Mouse (Mus musculus): Measurements from ENCODE around the gene Etv4. TPM values are rescaled to one million over a fixed set of nuclear protein-coding genes. Genes with fewer than 3 reads are reported as not detected.

The Etv4 gene
- total and polyA plus RNA-seq, 3 experiments, result 0.61 TPM; not detected in 2

DNA sequence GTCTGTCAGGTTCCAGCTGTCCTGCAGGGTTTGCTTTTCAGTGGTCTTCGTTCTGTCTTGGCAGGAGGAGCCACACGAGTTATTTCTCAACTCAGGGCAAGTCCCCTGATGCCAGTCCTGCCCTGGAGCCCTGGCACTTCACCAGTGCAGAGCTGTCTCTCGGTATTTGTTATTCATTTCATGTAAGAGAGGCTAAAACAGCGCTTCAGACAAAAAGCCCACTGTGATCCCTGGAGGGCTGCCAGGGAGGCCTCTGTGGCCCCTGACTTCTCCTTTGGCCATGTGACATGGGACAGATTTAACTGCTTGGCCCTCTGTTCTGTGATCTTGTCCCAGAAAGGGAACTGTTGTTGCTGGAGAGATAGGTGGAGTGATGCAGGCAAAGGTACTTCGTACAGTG, 26.7 kb downstream of the Etv4 start:
- Histone ChIP-seq H3K4me1 (ENCODE audit: control insufficient read depth, insufficient read depth, low read length) (peaks cover 2% of the 10 kb centered on the region; the same call in 1 of the 2 replicates), H3K36me3 (ENCODE audit: control insufficient read depth, insufficient read depth, low read length) (peaks cover 9% of the 10 kb centered on the region), H3K4me3 (no peak overlapping the region), H3K27me3 (ENCODE audit: control insufficient read depth, insufficient read depth, low read length) (no peaks in the 10 kb centered on the region), H3K79me2 (replicated peaks; ENCODE audit: control insufficient read depth, insufficient read depth, low read length) (no peaks in the 10 kb centered on the region), H3K9ac (ENCODE audit: low read depth, low read length) (no peak overlapping the region), H3K27ac (no peak overlapping the region)
- no peak for DNase-seq
- intact Hi-C loops (cut with DNase I), result no loop called here
- WGBS, result 59% methylated on average over 5 of the region's 5 CpGs
- TF ChIP-seq CTCF (IDR thresholded peaks at IDR 0.05) (no peak), POLR2A (IDR thresholded peaks at IDR 0.05; ENCODE audit: insufficient read depth, low read depth, low read length) (no peak), EP300 (IDR thresholded peaks at IDR 0.05; ENCODE audit: insufficient read depth, low read depth, low read length) (no peak)

DNA sequence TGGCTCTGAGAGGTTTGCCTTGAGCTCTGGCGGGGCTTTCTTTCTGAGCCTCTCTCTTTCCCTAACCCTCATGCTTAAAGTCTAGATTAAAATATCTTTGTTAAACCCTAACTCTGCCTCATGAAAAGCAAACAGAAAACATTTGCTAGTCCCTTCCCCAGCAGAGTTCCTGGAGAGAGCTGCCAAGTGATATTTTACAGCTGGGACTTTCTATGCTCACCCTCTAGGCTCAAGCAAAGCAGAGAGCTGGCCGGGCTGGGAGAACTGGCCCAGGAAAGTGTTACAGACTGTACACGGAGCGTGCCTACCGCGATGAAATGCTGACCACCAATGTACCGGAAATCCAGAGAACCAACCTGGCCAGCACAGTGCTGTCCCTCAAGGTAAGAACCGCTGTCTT, 27.8 kb downstream of the Etv4 start:
- intact Hi-C loops (cut with DNase I), result no loop called here
- no peak overlapping the region for H3K4me3 ChIP-seq
- DNase-seq, result no peak
- H3K4me1 ChIP-seq (ENCODE audit: control insufficient read depth, insufficient read depth, low read length), result peaks cover 2% of the 10 kb centered on the region; the same call in 1 of the 2 replicates
- H3K79me2 ChIP-seq (replicated peaks; ENCODE audit: control insufficient read depth, insufficient read depth, low read length), result no peaks in the 10 kb centered on the region
- TF ChIP-seq EP300 (IDR thresholded peaks at IDR 0.05; ENCODE audit: insufficient read depth, low read depth, low read length) (no peak), POLR2A (IDR thresholded peaks at IDR 0.05; ENCODE audit: insufficient read depth, low read depth, low read length) (no peak)
- no peaks in the 10 kb centered on the region for H3K27me3 ChIP-seq (ENCODE audit: control insufficient read depth, insufficient read depth, low read length)
- 81% methylated on average over 8 of the region's 8 CpGs for WGBS
- H3K9ac ChIP-seq (ENCODE audit: low read depth, low read length), result no peak overlapping the region
- H3K27ac ChIP-seq, result no peak overlapping the region
- peaks cover 10% of the 10 kb centered on the region for H3K36me3 ChIP-seq (ENCODE audit: control insufficient read depth, insufficient read depth, low read length)

DNA sequence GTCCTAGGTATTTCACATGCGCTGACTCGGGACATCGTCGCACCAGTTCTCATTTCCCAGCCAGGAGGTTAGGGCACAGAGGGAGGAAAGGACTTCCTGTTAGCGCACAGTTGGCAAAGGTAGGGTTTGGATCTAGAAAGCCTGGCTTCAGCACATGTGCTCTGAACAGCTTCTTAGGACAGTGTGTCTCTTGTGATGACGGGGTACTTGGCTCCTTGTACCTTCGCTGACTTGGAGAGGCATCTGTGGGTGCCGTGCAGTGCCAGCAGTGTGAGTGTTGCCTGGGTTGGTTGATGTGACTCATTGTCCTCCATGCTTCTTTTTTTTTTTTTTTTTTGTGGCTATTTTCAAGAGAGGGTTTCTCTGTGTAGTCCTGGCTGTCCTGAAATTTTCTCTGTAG, 28.6 kb downstream of the Etv4 start:
- H3K27ac ChIP-seq, result no peak overlapping the region
- no peak overlapping the region for H3K4me3 ChIP-seq

DNA sequence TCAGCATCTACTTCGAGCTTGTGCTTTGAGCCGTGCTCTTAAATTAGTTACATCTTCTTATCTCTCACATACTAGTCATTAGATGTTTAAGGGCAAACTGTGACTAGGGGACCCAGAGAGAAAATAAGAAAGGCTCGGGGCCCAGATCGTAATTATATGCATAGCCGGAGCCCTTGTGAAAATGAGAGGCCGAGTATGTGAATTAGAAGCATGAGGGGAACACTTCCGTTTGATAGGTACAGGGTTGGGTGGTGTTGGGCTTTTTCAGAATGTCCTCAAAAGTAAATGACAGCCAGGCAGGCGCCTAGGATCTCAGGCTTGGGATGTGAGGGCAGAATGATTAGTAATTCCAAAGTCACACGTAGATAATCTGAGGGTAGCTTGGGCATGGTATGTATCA, 51.6 kb downstream of the Etv4 start:
- H3K4me3 ChIP-seq, result peak overlapping the region; percentile 82
- peak overlapping the region; percentile 79 for H3K27ac ChIP-seq
- peak overlapping the region; percentile 67; the same call in 1 of the 2 replicates for H3K9ac ChIP-seq (ENCODE audit: low read depth, low read length)
- TF ChIP-seq POLR2A (IDR thresholded peaks at IDR 0.05; ENCODE audit: insufficient read depth, low read depth, low read length) (no peak), CTCF (IDR thresholded peaks at IDR 0.05) (no peak), EP300 (IDR thresholded peaks at IDR 0.05; ENCODE audit: insufficient read depth, low read depth, low read length) (no peak)
- no peak for DNase-seq
- H3K4me1 ChIP-seq (ENCODE audit: control insufficient read depth, insufficient read depth, low read length), result peaks cover 2% of the 10 kb centered on the region; the same call in 1 of the 2 replicates
- no peaks in the 10 kb centered on the region; the same call in none of the 2 replicates for H3K36me3 ChIP-seq (ENCODE audit: control insufficient read depth, insufficient read depth, low read length)
- WGBS, result 20% methylated on average over 9 of the region's 9 CpGs
- H3K79me2 ChIP-seq (replicated peaks; ENCODE audit: control insufficient read depth, insufficient read depth, low read length), result no peaks in the 10 kb centered on the region; the same call in 1 of the 2 replicates
- no peaks in the 10 kb centered on the region for H3K27me3 ChIP-seq (ENCODE audit: control insufficient read depth, insufficient read depth, low read length)
- intact Hi-C loops (cut with DNase I), result no loop called here

More for the DNA sequence above, 28.6 kb downstream of the Etv4 start:
- WGBS, result 58% methylated on average over 8 of the region's 8 CpGs
- Histone ChIP-seq H3K79me2 (replicated peaks; ENCODE audit: control insufficient read depth, insufficient read depth, low read length) (no peaks in the 10 kb centered on the region), H3K27me3 (ENCODE audit: control insufficient read depth, insufficient read depth, low read length) (no peaks in the 10 kb centered on the region), H3K36me3 (ENCODE audit: control insufficient read depth, insufficient read depth, low read length) (peaks cover 10% of the 10 kb centered on the region), H3K9ac (ENCODE audit: low read depth, low read length) (no peak overlapping the region), H3K4me1 (ENCODE audit: control insufficient read depth, insufficient read depth, low read length) (peaks cover 2% of the 10 kb centered on the region; the same call in 1 of the 2 replicates)
- intact Hi-C loops (cut with DNase I), result no loop called here
- peak in 1 of 2 experiments; percentile 51 for DNase-seq
- TF ChIP-seq CTCF (IDR thresholded peaks at IDR 0.05), result no peak
- peak; percentile 66 for TF ChIP-seq EP300 (IDR thresholded peaks at IDR 0.05; ENCODE audit: insufficient read depth, low read depth, low read length)

DNA sequence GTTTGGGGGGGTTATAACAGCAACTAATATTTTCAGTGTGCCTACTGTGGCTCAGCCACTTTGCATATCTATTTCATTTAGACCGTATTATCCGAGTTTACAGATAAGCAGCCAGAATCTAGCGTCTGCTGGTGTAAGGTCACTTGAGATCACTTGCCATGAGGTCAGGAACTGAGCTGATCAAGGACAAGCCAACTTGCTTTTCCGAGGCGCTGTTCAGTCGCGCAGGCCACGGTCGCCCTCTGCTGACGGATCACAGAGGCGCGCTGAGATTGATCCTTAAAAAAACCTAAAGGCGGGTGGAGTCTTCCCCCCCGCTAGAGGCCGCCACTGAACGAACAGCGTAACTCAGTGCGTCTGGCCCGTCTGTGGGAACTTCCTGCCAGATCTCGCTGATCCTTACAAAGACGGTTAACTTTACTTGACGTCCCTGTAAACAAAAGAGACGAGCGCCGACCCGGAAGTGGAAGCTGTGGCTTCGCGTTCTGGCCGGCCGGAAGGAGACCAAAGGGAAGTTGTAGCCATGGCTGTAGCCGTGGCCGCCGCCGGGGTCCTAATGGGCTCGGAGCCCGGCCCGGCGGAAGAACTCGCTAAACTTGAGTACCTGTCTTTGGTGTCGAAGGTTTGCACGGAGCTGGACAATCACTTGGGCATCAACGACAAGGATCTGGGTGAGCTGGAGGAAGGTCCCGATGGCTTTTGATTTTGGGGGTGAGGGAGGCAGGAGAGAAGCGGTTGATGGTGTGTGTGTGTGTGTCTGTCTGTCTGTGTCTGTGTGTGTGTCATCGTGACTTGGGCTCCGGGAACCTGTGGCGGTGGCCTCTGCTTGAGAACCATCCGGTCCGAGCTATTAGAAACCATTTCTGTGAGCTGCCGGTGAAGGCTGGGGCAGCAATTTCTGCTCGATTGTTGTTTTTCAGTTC, 52.4 kb downstream of the Etv4 start, which contains the start of gene Dhx8:
Gene Dhx8, plus strand, starts transcription at position 402 of the 923 bp plus-strand sequence.
- H3K27ac ChIP-seq, result peak within 1 kb of the TSS; percentile 79
- H3K79me2 ChIP-seq (replicated peaks; ENCODE audit: control insufficient read depth, insufficient read depth, low read length), result no peaks in the 10 kb centered on the region
- no peaks in the 10 kb centered on the region for H3K27me3 ChIP-seq (ENCODE audit: control insufficient read depth, insufficient read depth, low read length)
- intact Hi-C loops (cut with DNase I), result loop anchor here (1.0 kb wide), 1 partner anchor 73 kb away; no protein-coding TSS in a partner anchor
- peak; percentile 98 for DNase-seq
- peak within 1 kb of the TSS; percentile 82 for H3K4me3 ChIP-seq
- under 1% methylated on average over 51 of the region's 51 CpGs for WGBS
- peaks cover 2% of the 10 kb centered on the region; the same call in 1 of the 2 replicates for H3K4me1 ChIP-seq (ENCODE audit: control insufficient read depth, insufficient read depth, low read length)
- H3K36me3 ChIP-seq (ENCODE audit: control insufficient read depth, insufficient read depth, low read length), result no peaks in the 10 kb centered on the region; the same call in none of the 2 replicates
- peak; percentile 98 for TF ChIP-seq CTCF (IDR thresholded peaks at IDR 0.05)
- peak; percentile 96 for TF ChIP-seq EP300 (IDR thresholded peaks at IDR 0.05; ENCODE audit: insufficient read depth, low read depth, low read length)
- TF ChIP-seq POLR2A (IDR thresholded peaks at IDR 0.05; ENCODE audit: insufficient read depth, low read depth, low read length), result peak; percentile 67
- peak within 1 kb of the TSS; percentile 67 for H3K9ac ChIP-seq (ENCODE audit: low read depth, low read length)

DNA sequence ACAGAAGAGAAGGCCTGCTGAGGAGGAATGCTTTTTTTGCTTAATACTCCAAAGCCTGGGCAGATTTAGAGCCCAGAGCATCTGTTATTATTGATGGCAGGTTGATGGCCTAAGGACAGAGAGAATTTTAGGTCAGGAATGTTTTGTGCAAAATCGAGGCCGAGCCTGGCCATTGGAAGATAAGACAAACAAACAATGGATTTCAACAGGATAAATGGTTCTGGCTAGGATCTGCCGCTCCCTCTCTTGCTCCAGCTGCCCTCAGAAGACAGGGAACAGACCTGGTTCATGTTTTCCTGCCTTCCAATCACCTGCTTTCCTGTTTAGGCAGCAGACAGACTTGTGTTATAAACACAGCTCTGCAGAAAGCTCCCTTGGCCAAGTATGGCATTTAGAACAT, 55.9 kb downstream of the Etv4 start:
- no peaks in the 10 kb centered on the region; the same call in none of the 2 replicates for H3K36me3 ChIP-seq (ENCODE audit: control insufficient read depth, insufficient read depth, low read length)
- TF ChIP-seq POLR2A (IDR thresholded peaks at IDR 0.05; ENCODE audit: insufficient read depth, low read depth, low read length) (no peak), EP300 (IDR thresholded peaks at IDR 0.05; ENCODE audit: insufficient read depth, low read depth, low read length) (no peak), CTCF (IDR thresholded peaks at IDR 0.05) (no peak)
- DNase-seq, result no peak
- 37% methylated on average over 3 of the region's 3 CpGs for WGBS
- no peak overlapping the region for H3K27ac ChIP-seq
- intact Hi-C loops (cut with DNase I), result no loop called here
- peaks cover 2% of the 10 kb centered on the region; the same call in 1 of the 2 replicates for H3K4me1 ChIP-seq (ENCODE audit: control insufficient read depth, insufficient read depth, low read length)
- no peaks in the 10 kb centered on the region for H3K27me3 ChIP-seq (ENCODE audit: control insufficient read depth, insufficient read depth, low read length)
- no peak overlapping the region for H3K4me3 ChIP-seq
- H3K9ac ChIP-seq (ENCODE audit: low read depth, low read length), result no peak overlapping the region
- H3K79me2 ChIP-seq (replicated peaks; ENCODE audit: control insufficient read depth, insufficient read depth, low read length), result no peaks in the 10 kb centered on the region

Data from heart, adult 2 months (tissue).